Mouse (Mus musculus) erythroblast, adult 5-6 weeks (primary cell): ENCODE results near the gene 1700001P01Rik. TPM values are rescaled to one million over a fixed set of nuclear protein-coding genes. Genes with fewer than 3 reads are reported as not detected.
A peak's percentile ranks its signal among the peaks of the same experiment; 100 is the strongest.
"Not testable (repeated sequence)": the region's sequence is repeated elsewhere in the genome, so short reads cannot be mapped to it uniquely, and the experiment has no call there.

Experiments used
- ATAC-seq: replicated peaks from 2 replicates; pipeline ENCODE4 v1.8.0; 2016; ENCODE audit warnings: moderate number of reproducible peaks, mild to moderate bottlenecking, moderate TSS enrichment, inconsistent platforms; ENCODE audit not compliant: poor library complexity, low FRiP score, severe bottlenecking
- total RNA-seq, 2 experiments: library from RNA; stranded (forward) in 1 of 2; stranded (reverse) in 1 of 2; fragments of 150-400 nt in 1 of 2; fragments of 200-764, 138-1000 nt in 1 of 2; gene quantifications; 2 replicates each; pipeline versions ENCODE4 v1.2.3 to v1.2.4; 2015 to 2017; ENCODE audit warnings: low replicate concordance in 2 of 2

1700001P01Rik gene
- total RNA-seq, 2 experiments from 2014 or later, result not detected

- ATAC-seq, result no peak
Measured at GRCm38 (mm10) chr11:97798083-97798435, 22.3 kb upstream of the 1700001P01Rik start.

GRCm38 (mm10) chr11:97797369-97798082, 21.8 kb upstream of the 1700001P01Rik start:
- ATAC-seq, result no peak

GRCm38 (mm10) chr11:97796910-97797309, 21.2 kb upstream of the 1700001P01Rik start:
- no peak for ATAC-seq

GRCm38 (mm10) chr11:97793165-97793564, 17.4 kb upstream of the 1700001P01Rik start:
- ATAC-seq, result peak; percentile 60; the same call in 1 of the 2 replicates

GRCm38 (mm10) chr11:97790778-97791438, 15.2 kb upstream of the 1700001P01Rik start:
- not testable (repeated sequence) for ATAC-seq

- no peak for ATAC-seq
Measured at GRCm38 (mm10) chr11:97789727-97790126, 14.0 kb upstream of the 1700001P01Rik start.

- no peak for ATAC-seq
Measured at GRCm38 (mm10) chr11:97787961-97788360, 12.2 kb upstream of the 1700001P01Rik start.

- no peak; the same call in 1 of the 2 replicates for ATAC-seq
Measured at GRCm38 (mm10) chr11:97782564-97782895, 6.8 kb upstream of the 1700001P01Rik start.

- peak; percentile 97 for ATAC-seq
Measured at GRCm38 (mm10) chr11:97781832-97782563, 6.3 kb upstream of the 1700001P01Rik start, which contains the start of gene Rpl23. Rpl23 (minus strand) TSS chr11:97782437.

- peak; percentile 21 for ATAC-seq
Measured at GRCm38 (mm10) chr11:97781478-97781831, 5.7 kb upstream of the 1700001P01Rik start.

GRCm38 (mm10) chr11:97779968-97780701, 4.4 kb upstream of the 1700001P01Rik start:
- no peak for ATAC-seq

- no peak for ATAC-seq
Measured at GRCm38 (mm10) chr11:97778918-97779317, 3.2 kb upstream of the 1700001P01Rik start.

GRCm38 (mm10) chr11:97777129-97777529, 1.4 kb upstream of the 1700001P01Rik start:
- no peak for ATAC-seq

- no peak for ATAC-seq
Measured at GRCm38 (mm10) chr11:97776497-97777128, 895 bp upstream of the 1700001P01Rik start.

- no peak for ATAC-seq
Measured at GRCm38 (mm10) chr11:97775186-97775585, 532 bp downstream of the 1700001P01Rik start.

GRCm38 (mm10) chr11:97771410-97771809, 4.3 kb downstream of the 1700001P01Rik start:
- no peak for ATAC-seq

- no peak for ATAC-seq
Measured at GRCm38 (mm10) chr11:97769704-97770103, 6.0 kb downstream of the 1700001P01Rik start.

- peak; percentile 98 for ATAC-seq
Measured at GRCm38 (mm10) chr11:97766154-97766881, 9.4 kb downstream of the 1700001P01Rik start, which contains the start of gene Cwc25. Cwc25 (minus strand) TSS chr11:97766556.

GRCm38 (mm10) chr11:97761638-97762037, 14.1 kb downstream of the 1700001P01Rik start:
- ATAC-seq, result no peak
